Mouse (Mus musculus): Measurements from ENCODE around the gene Tlnrd1. TPM values are rescaled to one million over a fixed set of nuclear protein-coding genes. Genes with fewer than 3 reads are reported as not detected.

The Tlnrd1 gene
- polyA plus RNA-seq (2017; shearing (Covaris generic)), result 6.2 TPM

GRCm38 (mm10) chr7:83884021-83884658 lies at the start of gene Tlnrd1, which contains the start of gene Mesd:
Gene Tlnrd1 (minus strand): TSS chr7:83884305.
Gene Mesd (plus strand): TSS chr7:83884466.

Other genes starting within 250 kb of the Tlnrd1 start
- 286 TPM for gene Il16, start 138.6 kb downstream of the Tlnrd1 start, polyA plus RNA-seq (2017; shearing (Covaris generic))
- gene Cfap161, start 89.4 kb downstream of the Tlnrd1 start, polyA plus RNA-seq (2017; shearing (Covaris generic)), result not detected
- 26.5 TPM for gene Mesd, start 161 bp upstream of the Tlnrd1 start, polyA plus RNA-seq (2017; shearing (Covaris generic))
- 0.17 TPM for gene Cemip, start 202.2 kb upstream of the Tlnrd1 start, polyA plus RNA-seq (2017; shearing (Covaris generic))

Data from effector memory CD4-positive, alpha-beta T cell, adult 5 months (primary cell).